Mouse (Mus musculus) cerebellum, postnatal 10 days (tissue): ENCODE data around the gene Tusc2.
"Not testable (repeated sequence)": the region's sequence is repeated elsewhere in the genome, so short reads cannot be mapped to it uniquely, and the experiment has no call there.

Experiments
- DNase-seq, 2 experiments: peaks; one replicate each; pipeline ENCODE4 v3.0.0; 2021; ENCODE audit warnings: mixed read lengths in 2 of 2

Tusc2 gene

DNA sequence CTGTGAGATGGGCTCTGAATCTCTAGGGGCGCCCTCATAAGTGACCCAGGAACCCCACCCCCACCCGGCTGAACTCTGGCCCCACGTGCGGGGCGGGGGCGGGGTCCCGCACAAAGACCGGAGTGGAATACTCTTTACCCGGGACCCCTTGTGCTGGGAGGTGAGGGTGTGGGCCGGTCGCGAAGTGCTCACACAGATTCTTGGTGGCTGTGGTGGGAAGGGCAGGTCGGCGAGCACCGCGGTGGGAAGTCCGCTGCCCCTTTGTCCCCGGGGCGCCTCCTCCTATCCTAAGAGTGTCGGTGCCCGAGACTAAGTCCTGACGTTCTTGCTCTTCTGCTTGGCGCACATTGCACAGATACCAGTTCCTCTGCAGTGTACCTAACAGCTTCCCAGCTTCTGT is 6.2 kb downstream of the Tusc2 start:
- DNase-seq = no peak

- no peak for DNase-seq
Observed at GRCm38 (mm10) chr9:107570016-107570415, 7.0 kb downstream of the Tusc2 start.

- DNase-seq = no peak
Observed at GRCm38 (mm10) chr9:107570845-107571244, 7.8 kb downstream of the Tusc2 start.

DNA sequence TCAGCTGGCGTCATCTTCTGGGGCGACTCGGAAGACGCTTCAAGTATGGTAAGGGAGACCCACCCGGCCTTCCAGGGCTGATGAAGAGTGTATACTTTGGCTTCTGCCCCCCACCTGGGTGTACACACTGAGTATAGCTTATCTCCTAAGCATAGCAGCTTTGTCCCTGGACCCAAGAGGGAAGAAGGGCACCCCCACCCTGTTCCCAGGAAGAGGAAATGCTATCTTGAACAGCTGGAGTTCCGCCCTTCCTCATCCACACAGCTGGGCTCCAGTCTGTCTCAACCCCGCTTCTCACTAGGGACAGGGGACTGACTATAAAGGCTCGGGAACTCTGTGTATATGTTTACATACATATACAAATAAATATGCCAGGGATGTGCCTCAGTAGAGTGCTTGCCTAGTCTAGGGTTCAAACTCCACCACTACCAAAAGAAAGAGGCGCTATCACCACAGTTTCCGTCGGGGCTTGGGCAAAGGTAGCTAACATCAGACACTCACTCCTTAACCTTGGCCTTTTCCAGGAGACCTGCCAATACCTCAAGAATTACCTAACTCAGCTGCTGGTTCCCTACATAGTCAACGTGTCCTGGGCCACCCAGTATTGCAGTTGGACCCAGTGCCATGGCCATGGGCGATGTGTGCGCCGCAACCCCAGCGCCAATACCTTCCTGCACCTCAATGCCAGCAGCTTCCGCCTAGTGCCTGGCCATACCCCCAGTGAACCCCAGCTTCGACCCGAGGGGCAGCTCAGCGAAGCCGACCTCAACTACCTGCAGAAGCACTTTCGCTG is 8.7 kb downstream of the Tusc2 start:
- no peak for DNase-seq

DNA sequence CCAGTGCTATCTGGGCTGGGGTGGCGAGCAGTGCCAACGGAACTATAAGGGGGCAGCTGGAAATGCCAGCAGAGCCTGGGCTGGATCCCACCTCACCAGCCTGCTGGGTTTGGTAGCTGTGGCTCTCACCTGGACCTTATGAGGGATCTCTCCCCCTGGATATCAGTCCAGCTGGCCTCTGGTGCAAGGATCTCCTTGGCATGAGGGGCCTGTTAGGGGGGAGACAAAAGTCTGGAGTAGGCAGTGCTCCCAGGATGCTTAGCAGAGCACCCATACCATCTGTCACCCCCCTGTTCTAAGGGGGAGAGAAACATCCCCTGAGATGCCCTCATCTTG is 9.2 kb downstream of the Tusc2 start:
- no peak for DNase-seq

- DNase-seq = not testable (repeated sequence)
Observed at GRCm38 (mm10) chr9:107573774-107574173, 10.7 kb downstream of the Tusc2 start.

- peak; percentile 64 to 72 for DNase-seq
Observed at GRCm38 (mm10) chr9:107575579-107576356, 12.7 kb downstream of the Tusc2 start.

- DNase-seq = peak; percentile 81 to 87
Observed at GRCm38 (mm10) chr9:107576357-107577107, 13.5 kb downstream of the Tusc2 start, which contains the start of gene Hyal1. TSS of gene Hyal1 (plus strand) at chr9:107576927.

- DNase-seq = peak in 1 of 2 experiments; percentile 23
Observed at GRCm38 (mm10) chr9:107577871-107578270, 14.8 kb downstream of the Tusc2 start.

DNA sequence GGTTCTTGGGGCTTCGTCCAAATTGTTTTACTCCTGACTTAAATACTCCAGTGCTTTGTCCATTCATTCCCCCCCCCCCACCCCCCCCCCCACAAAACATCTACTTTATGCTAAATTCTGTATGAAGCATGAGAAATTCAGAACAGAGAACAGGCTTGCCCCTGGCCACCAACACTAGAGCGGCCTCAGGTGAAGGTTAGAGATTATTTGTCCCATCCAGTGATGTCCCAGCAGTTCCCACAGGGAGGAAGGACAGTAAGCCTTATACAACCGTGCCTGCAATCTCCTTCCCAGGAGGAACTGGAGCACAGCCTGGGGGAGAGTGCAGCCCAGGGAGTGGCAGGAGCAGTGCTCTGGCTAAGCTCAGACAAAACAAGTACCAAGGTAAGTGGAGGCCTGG is 15.5 kb downstream of the Tusc2 start, which contains the start of gene Naa80:
Gene Naa80, plus strand, starts transcription at position 301 of the 400 bp plus-strand sequence.
- DNase-seq = no peak

- no peak for DNase-seq
Observed at GRCm38 (mm10) chr9:107579023-107579900, 16.2 kb downstream of the Tusc2 start.

DNA sequence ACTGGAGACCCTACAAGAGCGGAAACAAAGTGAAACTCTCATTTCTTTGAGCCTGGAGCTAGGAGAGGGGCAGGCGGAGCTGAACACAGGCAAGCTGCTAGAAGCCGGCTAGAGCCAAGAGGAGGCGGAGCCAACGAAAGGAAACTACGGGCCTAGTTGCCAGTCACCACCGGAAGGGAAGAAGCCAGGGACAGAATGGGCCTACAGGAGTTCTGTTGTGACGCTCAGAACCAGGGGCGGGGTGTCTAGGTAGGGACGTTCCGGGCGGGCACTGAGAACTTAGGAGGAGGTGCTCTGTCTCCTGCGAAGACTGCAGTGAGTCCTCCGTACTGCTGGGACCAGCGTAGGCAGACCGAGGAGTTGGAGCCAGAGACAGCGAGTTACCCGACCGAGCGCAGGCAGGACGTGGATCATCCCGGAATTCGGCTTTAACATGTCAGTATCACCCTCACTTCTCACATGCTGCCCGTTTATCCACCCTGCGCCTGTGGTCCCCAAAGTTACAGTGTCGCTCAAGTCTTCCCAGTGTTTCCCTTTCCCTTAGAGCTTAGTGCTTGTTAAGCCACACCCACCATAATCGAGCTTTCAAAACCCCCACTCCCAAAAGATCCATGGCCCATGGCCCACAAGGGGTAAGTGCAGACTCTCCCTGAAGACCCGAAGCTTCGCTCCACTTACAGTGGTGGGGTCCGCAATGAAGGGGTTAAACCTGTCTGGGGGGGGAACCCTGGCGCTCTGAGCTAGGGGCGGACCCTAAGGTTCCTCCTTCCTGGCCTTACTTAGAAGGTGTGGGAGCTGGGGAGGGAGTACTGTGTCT is 17.7 kb downstream of the Tusc2 start, which contains the start of gene Hyal3:
Gene Hyal3, plus strand, starts transcription at position 318 of the 817 bp plus-strand sequence.
- DNase-seq = peak; percentile 92 to 94

GRCm38 (mm10) chr9:107581584-107581983 is 18.5 kb downstream of the Tusc2 start:
- no peak for DNase-seq

DNA sequence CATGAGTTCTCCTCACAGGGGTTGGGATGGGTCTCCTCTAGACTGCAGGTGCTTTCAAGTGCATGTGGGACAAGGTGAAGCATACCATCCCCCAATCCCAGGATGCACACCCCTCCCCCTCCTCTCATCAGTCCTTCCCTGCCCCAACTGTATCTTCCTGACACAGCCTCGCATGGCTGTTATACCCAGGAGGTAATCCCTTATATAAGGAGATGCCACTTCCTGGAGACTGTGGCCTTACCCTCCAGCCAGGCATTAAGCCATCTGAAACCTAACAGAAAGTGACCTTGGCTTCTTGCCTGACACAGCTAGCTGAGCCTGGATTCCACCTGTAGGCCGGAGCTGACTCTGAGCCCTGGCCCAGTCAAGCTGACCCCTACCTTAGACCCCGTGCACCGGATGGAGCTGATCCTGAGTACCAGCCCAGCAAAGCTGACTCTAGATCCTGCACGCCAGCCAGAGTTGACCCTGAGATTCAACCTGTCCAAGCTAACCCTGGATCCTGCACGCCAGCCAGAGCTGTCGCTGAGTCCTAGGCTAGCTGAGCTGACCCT is 19.5 kb downstream of the Tusc2 start:
- DNase-seq = no peak

DNA sequence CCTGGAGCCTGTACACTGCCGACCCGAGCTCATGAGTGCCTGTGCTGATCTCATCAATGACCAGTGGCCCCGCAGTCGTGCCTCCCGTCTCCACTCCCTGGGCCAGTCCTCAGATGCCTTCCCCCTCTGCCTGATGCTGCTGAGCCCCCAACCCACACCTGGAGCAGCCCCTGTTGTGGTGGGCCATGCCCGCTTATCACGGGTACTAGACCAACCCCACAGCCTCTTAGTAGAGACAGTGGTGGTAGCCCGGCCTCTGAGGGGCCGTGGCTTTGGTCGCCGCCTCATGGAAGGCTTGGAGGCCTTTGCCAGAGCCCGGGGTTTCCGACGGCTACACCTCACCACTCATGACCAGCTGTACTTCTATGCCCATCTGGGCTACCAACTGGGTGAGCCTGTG is 20.1 kb downstream of the Tusc2 start:
- DNase-seq = no peak

GRCm38 (mm10) chr9:107586504-107586903 is 23.4 kb downstream of the Tusc2 start:
- no peak for DNase-seq

DNA sequence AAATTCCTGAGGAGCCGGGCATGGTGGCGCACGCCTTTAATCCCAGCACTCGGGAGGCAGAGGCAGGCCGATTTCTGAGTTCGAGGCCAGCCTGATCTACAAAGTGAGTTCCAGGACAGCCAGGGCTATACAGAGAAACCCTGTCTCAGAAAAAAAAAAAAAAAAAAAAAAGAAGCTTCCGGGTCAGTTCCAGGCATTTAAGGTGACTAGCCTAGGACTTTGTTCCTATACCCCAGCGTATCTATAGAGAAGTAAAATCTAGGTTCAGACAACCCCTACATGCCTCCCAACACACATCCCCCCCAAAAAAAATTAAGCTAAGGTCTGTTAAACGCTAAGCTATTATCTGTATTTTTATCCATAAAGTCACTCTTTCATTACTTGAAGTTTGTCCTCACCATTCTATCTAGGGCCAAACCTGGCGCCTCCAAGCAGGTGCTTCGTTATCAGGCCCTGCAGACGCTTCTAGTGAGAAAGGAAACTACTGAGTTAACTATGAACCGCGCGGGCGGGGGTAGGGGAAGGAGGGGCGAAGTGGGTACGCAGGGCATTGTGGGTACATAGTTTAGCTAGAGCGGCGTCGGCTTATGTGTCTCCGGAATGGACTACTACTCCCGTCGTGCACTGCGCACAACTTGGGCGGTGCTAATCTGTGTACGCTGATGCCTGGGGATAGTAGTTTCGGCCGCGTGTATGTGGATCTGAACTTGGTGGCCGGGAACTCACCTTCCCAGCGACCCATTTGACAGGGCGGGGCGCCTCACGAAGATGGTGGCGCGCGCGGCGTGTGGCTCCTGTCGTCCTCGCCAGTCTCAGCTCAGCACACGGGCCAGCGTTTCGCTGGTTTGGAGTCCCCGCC is 24.1 kb downstream of the Tusc2 start, which contains the start of gene Ifrd2:
Gene Ifrd2, plus strand, starts transcription at position 669 of the 859 bp plus-strand sequence.
- DNase-seq = peak; percentile 95 to 98

- DNase-seq = no peak
Observed at GRCm38 (mm10) chr9:107587833-107588639, 25.0 kb downstream of the Tusc2 start.
